Mouse (Mus musculus) lung, adult 18-20 months (tissue): ENCODE measurements around the gene Sync.
A peak's percentile ranks its signal among the peaks of the same experiment; 100 is the strongest.

Experiments
- DNase-seq, 2 experiments: peaks; one replicate each; pipeline ENCODE4 v3.0.0; 2022; ENCODE audit warnings: mixed read lengths in 2 of 2

Sync gene

DNA sequence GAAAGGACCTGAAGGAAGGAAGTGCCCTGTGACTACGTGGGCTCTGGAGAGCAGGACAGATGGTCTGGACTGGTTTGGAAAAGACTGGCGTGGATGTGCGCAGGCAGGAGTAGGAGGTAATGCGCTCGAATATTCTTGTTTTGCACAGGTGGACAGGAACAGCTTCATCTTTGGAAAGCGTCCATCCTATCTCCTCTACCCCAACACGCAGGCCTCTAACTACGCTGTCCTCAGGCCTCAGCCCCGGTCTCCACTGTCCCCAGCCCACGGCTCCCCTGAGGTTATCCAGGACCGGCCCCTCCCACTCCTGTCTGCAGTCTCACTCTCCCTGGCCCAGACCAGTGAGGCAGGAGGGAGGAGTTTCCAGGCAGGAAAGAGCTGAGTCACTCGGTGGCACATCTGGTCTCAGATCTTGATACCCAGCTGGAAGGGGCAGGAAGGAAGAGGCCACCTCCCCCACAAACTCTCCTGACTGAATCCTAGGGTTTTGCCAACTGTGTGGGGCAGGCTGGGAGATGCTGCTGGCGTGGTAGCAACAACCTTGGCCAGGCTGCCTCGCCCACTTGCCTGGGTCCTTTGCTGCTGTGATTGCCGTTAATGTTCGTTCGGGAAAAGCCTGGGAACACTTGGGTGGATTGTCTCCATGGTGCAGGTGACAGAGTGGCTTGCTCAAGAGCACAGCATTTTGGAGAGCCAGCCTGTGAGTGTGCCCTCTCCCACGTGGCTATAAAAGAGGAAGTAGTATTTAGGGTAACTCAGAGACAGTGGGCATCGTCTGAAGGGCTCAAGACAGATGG, 24.0 kb upstream of the Sync start:
- DNase-seq = peak; percentile 84 to 88

DNA sequence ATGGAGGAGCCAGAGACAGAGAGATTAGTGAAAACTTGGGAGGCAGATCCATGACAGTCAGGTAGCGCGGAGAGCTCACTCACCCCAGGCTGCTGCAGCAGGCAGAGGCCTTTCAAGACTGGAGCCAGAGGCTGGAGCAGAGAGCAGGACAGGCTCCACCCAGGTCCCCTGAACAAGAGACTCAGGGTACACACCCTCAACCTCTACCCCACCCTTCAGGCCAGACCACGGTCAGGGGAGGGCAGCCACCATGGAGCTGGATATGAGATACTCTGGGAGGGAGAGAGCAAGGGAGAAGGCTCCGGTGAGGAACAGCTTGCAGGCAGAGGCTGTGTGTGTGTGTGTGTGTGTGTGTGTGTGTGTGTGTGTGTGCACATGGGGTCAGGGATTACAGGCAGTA, 21.2 kb upstream of the Sync start:
- DNase-seq = no peak

DNA sequence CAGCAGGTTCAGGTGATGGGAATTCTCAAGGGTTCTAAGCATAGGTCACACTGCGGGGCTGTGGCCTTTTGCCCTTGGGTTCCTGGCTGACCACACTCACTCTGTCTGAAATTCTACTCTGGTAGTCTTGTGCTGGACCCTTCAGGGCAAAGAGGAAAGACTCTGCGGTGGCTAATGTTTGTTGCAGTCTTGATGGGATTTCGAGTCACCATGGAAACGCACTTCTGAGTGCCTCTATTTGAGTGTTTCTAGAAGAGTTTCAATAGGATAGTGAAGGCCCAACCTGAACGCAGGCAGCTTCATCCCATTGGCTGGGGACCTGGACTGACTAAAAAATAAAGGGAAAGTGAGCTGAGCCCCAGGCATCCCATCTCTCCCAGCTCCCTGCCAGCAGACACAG, 20.6 kb upstream of the Sync start:
- no peak for DNase-seq

DNA sequence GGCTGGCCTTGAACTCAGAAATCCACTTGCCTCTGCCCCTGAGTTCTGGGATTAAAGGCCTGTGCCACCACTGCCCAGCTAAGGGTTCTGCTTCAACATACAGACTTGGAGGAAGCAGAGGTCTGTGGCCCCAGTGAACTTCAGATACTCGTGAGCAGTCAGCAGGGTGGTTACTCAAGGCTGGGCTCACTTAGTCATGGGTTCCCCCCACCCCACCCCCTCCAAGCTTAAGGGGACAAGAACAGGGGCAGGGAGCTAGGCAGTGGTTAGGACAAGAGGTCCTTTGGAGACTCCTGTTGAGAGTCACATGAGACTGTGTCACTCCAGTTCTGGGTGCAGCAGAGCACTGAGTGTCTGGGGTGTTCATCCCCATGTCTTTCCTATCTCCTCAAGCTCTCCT, 18.7 kb upstream of the Sync start:
- peak; percentile 52 to 69 for DNase-seq

DNA sequence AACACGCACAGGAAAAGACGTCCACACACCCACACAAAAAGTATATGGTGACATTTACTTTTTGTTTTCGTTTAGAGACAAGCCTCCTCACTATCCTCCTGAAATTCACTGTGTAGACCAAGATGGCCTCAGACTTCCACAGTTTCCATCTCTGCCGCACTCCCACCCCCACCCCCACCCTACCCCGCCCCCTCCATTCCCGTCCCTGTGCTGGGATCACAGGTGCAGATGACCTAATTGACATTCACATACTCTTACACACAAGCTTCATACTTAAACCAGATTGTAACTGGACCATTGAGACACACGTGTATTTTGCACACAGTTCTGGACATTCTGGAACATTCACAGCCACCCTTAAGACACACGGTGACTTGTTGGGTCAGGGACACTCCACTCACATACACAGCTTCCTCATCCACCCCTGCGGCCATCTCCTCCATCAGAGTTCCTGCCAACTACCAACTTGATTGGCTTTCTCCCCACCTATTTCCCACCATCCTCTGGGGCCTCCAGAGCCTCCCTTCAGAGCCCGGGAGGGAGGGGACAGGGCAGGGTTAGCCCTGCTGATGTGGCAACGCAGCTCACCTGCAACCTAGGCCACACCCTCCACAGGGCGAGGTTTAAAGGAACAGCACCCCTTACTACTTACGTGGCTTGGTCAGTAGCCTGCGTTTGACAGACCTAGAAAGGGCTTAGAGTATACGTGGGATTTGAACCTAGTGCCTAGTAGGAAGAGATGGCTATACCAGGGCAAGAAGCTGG, 15.2 kb upstream of the Sync start:
- DNase-seq = peak; percentile 89 to 93

DNA sequence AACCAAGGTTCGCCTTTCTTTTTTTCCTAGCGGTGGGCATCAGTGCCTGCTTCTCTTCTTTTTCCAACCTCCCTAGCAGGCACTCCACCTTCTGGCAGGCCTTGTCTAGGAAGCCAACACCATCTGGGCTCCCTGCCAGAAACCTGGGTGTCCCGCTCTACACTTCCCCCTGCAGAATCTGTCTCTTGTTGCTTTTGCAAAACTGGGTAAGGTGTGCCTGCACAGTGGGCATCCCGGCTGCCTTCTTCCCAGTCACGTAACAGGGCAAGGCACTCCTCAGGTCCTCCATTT, 14.7 kb upstream of the Sync start:
- peak; percentile 77 to 85 for DNase-seq

DNA sequence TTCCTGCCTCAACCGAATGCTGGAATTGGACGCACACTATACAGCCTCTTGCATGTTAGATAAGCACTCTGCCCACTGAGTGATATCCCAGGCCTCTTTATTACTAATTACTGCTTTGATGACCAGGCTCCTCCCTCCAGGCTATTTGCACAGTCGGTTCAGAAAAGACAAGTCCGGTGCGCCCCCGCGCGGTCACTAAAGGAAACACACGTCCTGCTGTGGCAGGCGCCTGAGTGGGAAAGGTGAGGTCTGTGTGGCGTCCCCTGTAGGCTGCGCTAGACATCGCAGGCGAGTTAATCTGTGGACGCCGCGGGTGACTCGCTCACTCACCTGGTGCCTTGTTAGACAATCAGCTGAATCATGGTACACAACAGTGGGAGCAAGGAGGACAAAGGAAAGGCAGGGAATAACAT, 11.0 kb upstream of the Sync start:
- DNase-seq = peak; percentile 94 to 97

DNA sequence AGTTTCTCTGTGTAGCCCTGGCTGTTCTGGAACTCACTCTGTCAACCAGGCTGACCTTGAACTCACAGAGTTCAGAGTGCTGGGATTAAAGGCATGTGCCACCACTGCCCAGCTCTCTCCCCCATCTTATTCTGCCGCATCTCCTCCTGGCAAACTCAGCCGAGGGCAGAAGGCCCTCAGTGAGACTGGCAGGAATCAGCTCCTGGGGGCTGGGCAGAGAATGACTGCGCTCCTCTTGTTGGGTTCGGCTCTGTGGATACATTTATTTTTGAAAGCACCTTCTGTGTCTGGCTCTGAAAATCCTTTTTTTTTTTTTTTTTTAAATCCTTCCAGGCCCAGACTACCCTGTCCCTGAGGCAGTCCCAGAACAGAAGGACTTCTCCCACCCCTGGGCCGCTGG, 4.6 kb upstream of the Sync start:
- DNase-seq = no peak

DNA sequence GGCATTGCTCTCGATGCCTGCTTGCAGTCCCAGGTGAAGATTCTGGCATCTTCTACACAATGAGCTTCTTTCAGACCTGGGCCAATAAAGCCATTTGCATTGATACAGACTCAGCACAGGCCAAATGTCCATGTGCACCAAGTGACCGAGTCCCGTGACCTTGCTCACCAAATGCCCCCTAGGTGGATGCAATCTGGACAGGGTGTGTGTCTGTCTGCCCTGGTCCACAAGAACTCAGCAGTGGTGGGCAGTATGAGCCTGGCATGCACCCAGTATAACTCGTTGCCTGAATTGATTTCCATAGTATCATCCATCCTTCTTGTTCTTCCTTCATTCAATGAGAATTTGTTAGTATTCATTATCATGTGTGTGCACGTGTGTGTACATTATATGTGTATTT, 4.2 kb upstream of the Sync start:
- DNase-seq = no peak

DNA sequence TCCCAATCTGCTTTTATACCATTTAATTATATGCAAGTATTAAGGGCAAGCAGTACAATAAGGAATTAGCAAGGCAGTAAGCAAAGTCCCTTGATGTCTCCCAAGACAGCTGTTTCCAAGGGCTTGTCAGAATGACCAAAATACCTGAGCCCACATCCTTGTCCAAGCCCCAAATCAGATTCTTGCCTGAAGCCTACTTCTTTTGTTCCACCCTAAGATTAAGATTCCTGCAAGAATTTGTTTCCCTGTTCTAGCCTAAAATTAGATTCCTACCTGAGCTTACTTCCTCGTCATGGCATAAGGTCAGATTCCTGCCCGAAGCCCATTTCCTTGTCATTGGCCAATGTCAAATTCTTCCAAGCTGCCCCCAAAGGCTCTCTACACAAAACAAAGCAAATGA, 2.7 kb upstream of the Sync start:
- DNase-seq = no peak

DNA sequence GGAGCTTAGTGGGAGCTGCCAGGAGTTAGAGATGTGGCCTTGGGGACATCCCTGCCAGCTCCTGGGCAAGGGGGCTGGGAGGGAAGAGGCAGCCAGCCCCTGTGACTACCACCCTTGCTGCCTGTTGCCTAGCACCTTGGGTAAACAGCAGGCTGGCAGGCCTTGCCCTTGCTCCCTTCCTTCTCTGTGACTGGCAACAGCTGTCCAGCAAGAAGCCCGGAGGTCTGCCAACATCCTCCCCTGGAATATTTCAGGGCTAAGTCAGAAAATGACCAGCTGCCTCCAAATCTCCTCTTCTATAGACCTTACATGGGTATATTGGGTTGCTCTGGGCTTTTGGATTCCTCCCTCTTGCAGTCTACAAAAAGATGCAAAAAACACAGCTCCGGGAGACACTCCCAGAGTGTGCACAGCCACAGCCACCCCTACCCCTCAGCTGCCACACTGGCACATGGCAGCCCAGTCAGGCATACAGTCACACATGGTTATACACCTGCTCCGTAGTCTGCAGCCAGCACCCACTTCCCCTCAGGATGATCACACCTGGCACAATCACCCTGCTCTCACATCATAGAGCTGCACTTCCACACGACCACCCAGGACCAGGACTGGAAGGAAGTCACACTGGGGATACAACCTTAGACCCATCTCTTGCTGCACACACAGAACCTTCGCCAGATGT, 1.3 kb upstream of the Sync start:
- peak; percentile 20 to 42 for DNase-seq

DNA sequence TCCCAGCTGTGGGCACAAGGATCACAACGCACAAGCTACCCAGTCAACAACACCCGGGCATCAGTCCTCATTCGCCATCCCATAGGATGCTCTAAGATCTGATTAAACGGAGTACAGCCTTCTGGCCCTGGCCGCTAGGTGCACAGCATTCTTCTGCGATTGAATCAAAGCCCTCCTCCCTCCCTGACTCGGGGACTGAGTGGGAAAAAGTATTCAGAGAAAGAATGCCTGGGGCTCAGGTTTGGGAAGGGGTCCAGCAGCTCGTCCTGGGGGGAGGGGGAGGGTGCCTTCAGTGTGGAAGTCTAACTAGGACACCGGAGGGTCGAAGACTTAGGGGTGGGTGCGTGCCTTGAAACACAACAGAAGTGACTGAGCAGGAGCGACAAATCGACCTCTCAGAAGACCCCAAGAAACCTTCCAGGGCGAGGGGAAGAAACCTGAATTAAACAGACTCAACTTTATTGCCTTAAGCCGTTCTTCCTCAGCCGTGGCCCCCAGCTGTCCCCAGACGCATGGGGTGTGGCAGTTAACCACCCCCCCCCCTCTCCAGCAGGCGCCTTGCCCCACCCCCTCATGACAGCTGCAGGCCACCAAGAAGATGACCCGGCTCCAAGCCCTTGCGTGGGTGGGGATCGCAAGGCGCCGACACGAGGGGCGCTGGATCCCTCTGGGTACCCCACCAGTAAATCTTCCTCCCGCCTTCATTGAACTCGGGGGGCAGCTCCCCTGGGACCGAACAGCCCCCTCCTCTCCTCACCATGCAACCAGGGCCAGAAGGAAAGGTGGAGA, 540 bp upstream of the Sync start:
- peak in 1 of 2 experiments; percentile 18 for DNase-seq

DNA sequence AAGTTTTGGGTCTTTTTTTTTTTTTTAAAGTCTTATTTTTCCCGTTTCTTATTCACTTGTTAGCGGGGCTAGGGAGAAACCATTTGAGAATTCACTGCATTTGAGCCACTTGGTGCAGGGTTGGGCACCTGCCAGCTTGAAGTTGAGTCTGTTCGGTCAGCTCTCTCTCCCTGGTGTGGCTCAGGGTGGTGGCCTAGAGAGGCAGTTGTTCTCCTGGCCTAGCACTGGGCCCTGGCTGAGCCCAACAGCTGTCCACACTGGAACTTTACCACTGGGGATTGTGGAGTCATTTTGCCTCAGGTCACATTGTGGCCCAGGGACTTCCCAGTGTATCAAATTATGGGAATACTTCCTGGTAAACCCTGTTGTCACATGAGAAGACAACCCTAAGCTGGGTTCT, 650 bp downstream of the Sync start:
- no peak for DNase-seq

DNA sequence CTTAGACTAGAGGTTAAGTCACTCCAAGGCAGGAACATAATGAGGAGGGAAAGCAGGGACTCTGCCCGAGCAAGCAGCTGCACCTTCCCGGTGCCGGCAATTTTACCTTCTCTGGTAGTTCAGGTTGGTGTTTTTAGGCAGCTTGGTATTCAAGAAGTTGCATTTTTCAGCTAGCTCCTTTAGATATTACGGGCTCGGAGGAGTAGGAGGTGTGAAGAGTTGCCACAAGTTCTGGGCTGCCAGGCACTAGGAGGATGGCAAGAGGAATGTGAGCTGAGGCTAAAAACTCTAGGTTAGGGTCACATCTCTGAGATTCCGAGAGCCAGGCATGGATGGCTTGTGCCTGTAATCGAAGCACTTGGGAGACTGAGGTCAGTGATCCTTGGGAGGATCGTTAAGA, 2.3 kb downstream of the Sync start:
- DNase-seq = no peak

DNA sequence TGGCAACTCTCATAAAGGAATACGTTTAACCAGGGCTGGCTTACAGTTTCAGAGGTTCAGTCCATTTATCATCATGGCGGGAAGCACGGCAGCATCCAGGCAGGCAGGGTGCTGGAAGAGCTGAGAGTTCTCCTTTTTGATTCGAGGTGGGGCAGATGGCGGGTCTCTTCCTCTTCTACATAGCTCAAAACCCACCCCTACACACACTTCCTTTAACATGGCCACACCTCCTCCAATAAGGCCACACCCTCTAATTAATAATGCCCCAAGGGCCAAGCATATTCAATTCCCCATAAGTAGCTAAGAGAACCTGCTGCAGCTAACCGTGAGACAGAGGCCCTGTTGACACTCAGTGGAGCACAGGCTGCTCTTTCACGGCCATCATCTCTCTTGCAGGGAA, 5.4 kb downstream of the Sync start:
- DNase-seq = no peak

DNA sequence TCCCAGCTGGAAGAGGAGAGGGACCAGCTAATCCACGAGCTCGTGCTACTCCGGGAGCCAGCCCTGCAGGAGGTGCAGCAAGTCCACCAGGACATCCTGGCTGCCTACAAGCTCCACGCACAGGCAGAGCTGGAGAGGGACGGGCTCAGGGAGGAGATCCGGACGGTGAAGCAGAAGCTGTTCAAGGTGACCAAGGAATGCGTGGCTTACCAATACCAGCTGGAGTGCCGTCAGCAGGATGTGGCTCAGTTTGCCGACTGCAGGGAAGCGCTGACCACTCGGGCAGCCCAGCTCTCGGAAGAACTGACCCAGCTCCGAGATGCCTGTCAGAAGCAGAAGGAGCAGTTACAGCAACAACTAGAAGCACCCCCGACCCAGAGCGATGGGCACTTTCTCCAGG, 6.3 kb downstream of the Sync start:
- DNase-seq = no peak

DNA sequence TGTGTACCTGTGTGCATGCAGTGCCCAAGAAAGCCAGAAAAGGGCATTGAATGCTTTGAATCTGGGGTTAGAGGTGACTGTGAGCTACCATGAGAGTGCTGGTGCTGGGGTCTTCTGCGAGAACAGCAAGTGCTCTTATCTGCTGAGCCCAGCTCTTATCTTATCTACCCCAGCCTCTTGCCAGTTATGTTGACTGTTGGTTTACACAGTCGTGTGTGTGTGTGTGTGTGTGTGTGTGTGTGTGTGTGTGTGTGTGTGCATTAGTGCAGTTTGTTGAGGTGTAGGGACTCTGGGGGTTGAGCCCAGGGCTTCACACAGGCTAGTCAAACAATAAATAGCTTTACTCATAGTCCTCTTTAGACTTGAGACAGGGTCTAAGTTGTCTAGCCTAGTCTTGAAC, 7.8 kb downstream of the Sync start:
- no peak for DNase-seq

DNA sequence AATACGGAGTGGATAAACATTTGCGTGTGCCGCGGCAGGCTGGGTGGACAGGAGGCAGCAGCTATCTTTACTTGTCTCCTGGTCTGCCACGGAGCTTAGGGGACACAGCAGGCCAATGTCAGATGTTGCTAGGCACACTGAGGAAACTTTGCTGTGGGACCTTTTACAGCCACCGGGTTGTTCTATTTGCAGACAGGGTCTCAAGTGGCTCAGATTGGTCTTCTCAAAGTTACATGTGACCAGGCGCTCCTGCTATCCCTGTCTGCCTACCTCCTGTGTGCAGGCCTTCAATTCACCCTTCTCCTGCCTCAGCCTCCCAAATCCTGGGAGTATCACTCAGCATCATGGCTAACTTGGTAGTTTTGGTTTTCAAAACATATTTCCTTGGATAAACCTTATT, 8.6 kb downstream of the Sync start:
- no peak for DNase-seq

DNA sequence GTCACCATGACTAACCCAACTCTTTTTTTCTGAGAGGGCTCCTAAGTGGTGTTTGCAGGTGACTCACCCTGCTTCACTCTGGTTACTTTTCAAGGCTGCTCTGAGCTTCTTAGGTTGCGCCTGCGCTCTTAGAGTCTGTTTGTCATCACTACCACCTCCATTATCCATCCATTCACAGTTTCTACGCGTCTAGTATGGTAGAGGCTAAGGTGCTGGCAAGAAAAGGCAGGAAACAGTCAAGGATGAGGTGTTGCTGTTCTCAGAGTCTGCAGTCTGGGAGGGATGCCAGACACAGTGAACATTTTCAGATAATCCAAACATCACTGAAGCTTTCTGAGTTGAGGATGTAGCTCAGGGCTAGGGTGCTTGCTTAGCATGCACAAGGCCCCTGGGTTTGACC, 10.3 kb downstream of the Sync start:
- no peak for DNase-seq

DNA sequence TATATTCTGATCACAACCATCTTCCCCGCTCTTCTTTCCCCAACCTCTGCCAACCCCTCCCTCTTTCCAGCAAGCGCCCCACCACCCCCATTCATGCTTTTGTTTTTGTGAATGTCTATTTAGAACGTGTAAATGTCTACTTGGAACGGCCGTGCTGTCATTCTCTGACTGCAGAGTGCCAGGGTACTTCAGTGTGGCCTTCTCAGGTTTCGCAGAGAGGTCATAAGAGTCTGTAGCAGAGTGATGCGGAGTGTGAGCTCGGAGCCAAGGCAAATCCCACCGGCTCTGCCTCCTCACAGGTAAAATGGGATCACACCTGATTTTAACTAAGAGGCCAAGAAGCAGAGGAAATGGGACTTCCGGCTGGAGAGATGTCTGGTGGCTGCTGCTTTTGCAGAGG, 11.7 kb downstream of the Sync start:
- DNase-seq = no peak

DNA sequence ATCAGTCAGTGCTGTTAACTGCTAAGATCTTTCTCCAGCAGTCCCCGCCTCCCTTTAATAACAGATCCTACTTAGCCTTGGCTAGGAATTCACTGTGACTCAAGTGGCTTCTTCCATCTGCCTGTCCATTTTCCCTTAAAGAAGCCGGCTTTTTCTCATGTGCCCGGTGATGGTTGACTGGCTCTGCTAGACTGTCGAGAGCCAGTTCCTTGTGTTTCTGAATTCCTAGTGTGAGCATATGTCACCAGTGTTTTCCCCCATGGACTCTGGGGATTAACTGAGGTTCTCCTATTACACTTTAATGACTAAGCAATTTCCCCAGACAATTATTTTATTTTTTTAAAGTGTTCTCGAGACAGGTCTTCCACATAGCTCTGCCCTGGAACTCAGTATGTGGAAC, 16.0 kb downstream of the Sync start:
- DNase-seq = no peak

DNA sequence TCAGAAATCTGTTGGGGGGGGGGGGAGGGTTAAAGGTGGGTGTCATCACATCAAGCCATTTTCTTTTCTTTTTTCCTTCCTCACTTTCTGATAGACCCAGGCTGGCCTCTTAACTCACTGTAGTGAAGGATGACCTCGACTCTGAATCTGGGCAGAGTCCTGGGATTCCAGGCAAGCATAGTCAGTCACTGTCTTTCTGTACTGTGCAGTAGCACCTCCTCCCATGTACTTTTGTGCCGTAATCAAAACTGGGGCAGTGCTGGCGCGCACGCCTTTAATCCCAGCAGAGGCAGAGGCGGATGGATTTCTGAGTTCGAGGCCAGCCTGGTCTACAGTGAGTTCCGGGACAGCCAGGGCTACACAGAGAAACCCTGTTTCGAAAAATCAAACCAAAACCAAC, 16.4 kb downstream of the Sync start:
- no peak for DNase-seq

DNA sequence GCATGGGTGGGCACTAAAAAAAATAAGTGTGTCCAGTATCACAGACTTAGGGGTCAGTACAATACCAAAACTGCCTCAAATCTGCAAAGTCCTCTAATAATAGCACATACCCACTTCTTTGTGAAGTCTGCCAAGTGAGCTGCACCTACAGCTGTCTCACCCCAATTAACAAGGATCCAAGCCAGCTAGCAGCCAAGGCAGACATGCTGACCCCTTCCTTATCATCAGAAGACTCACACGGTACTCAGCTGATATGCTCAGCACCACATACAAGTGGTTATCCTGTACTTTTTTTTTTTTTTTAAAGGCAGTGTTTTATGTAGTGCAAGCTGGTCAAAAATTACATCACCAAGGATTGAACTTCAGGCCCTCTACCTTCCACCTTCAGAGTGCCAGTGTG, 16.9 kb downstream of the Sync start:
- no peak for DNase-seq
